Mouse (Mus musculus) forebrain, embryonic 10.5 days (tissue): Measurements from ENCODE around the gene Ildr2. TPM values are rescaled to one million over a fixed set of nuclear protein-coding genes. Genes with fewer than 3 reads are reported as not detected.

Experiments
- DNase-seq: peaks from one replicate; pipeline ENCODE4 v3.0.0-alpha.2; 2017; ENCODE audit warnings: low spot score; ENCODE audit errors: extremely low spot score
- H3K27ac ChIP-seq: fragments of 300-500 bp; sonication (generic); 2 replicates; pipeline ENCODE4 v1.5.1; 2016; ENCODE audit warnings: mild to moderate bottlenecking
- H3K27me3 ChIP-seq: fragments of 300-500 bp; sonication (generic); 2 replicates; pipeline ENCODE4 v1.6.1; 2016; ENCODE audit warnings: mild to moderate bottlenecking; ENCODE audit not compliant: poor library complexity, severe bottlenecking
- H3K36me3 ChIP-seq: fragments of 300-500 bp; sonication (generic); replicated peaks from 2 replicates; pipeline ENCODE4 v1.6.1; 2016; ENCODE audit warnings: mild to moderate bottlenecking, moderate library complexity
- H3K4me1 ChIP-seq: fragments of 300-500 bp; sonication (generic); 2 replicates; pipeline ENCODE4 v1.6.1; 2016
- H3K4me3 ChIP-seq: fragments of 300-500 bp; sonication (generic); 2 replicates; pipeline ENCODE4 v1.5.1; 2016; ENCODE audit warnings: mild to moderate bottlenecking, moderate library complexity
- H3K9me3 ChIP-seq: fragments of 300-500 bp; sonication (generic); 2 replicates; pipeline ENCODE4 v1.6.1; 2016; ENCODE audit warnings: mild to moderate bottlenecking, moderate library complexity
- WGBS: fragments of 180-500 bp; shearing (Covaris S2); methylation state at CpG from one replicate; pipeline ENCODE4 v1.1.7; 2016; 5-methylcytosine and 5-hydroxymethylcytosine counted together
- polyA plus RNA-seq: library from polyadenylated mRNA; unstranded; fragments of >200 nt; fragmentation: Nextera tagmentation; extraction: Ambion mirVana; gene quantifications from 2 replicates; pipeline ENCODE4 v1.2.1, GENCODE M21; 2016

Gene Ildr2
- polyA plus RNA-seq, 1 experiment from 2014 or later = 8.3 TPM

DNA sequence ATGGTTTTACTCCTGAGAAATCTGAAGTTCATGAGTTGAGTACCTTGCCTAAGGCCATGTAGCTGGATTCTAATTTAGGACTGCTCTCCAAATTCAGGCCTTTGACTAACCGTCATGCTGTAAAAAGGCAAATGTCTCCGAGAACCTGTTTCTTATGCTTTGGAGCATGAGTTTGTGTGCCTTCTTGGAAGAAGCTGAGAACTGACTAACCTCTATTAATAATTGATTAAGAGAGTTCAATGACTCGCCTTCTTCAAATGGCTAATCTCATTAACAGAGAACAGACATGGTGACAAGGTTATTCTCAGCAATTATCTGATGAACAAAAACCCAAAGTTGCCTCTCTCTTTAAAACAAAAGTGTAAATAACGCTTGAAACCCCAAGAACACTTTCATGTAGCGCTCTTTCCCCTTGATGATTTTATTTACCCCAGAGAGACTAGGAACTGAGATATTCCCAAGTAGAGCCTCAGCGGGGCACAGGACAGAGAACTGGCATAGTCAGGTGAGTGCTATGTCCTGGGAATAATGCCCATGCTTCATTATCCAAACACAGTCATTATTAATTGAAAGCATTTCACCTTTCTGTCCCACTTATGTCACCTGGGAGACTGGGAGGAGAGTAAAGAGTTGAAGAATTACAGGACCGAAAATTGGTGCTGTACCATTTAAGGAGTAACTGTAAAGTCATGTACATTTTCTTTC lies 12.2 kb downstream of the Ildr2 start:
- Histone ChIP-seq H3K9me3 (peaks cover 10% of the 10 kb centered on the region; the same call in 1 of the 2 replicates), H3K4me3 (no peak overlapping the region), H3K27ac (no peak overlapping the region), H3K4me1 (peaks cover 7% of the 10 kb centered on the region; the same call in 1 of the 2 replicates), H3K27me3 (no peaks in the 10 kb centered on the region), H3K36me3 (peaks cover 73% of the 10 kb centered on the region)
- 87% methylated on average over 7 of the region's 7 CpGs for WGBS
- no peak for DNase-seq

DNA sequence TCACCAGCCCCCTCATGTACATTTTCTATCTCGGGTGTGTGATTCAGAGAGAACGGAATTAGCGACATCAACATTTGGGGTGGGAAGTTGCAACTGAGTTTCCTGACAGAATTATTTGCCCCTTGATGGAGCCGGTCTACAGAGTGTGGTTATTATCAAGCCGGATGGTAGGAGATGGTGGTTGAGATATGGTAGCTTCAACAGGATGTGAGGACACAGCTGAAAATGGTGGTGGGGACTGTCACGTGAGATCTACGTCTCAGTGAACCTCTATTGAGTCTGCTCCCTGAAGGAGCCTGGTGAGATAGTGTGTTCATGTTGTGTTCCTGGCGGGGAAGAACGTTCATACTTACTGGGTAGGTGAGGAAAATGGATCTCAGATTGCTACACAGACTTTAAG lies 13.0 kb downstream of the Ildr2 start:
- Histone ChIP-seq H3K27ac (no peak overlapping the region), H3K4me3 (no peak overlapping the region), H3K4me1 (peaks cover 7% of the 10 kb centered on the region; the same call in 1 of the 2 replicates), H3K27me3 (no peaks in the 10 kb centered on the region), H3K9me3 (peaks cover 3% of the 10 kb centered on the region; the same call in 1 of the 2 replicates), H3K36me3 (peaks cover 73% of the 10 kb centered on the region)
- no peak for DNase-seq
- WGBS = 96% methylated on average over 9 of the region's 9 CpGs

DNA sequence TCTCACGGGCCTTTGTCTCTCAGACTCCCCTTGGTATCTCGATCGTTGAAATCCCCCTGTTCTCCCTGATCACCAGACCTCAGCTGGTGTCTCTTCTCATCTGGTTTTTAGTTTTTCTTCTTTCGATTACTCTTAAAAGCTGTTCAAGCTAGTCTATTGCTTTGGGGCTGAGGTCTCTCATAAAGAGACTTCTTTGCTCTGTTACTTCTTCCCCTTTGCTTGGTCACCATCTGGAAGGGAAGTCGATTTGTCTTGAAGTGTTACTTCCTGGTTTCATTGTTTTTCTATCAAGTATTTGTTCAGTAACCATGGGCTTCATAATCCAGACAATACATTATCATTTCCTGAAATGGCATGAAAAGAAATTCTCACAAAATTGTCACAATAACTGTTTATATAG lies 14.3 kb downstream of the Ildr2 start:
- Histone ChIP-seq H3K36me3 (peaks cover 78% of the 10 kb centered on the region), H3K27me3 (no peaks in the 10 kb centered on the region), H3K4me1 (peaks cover 7% of the 10 kb centered on the region; the same call in 1 of the 2 replicates), H3K27ac (no peak overlapping the region), H3K9me3 (no peaks in the 10 kb centered on the region; the same call in 1 of the 2 replicates), H3K4me3 (no peak overlapping the region)
- no peak for DNase-seq
- 93% methylated on average over 5 of the region's 5 CpGs for WGBS

DNA sequence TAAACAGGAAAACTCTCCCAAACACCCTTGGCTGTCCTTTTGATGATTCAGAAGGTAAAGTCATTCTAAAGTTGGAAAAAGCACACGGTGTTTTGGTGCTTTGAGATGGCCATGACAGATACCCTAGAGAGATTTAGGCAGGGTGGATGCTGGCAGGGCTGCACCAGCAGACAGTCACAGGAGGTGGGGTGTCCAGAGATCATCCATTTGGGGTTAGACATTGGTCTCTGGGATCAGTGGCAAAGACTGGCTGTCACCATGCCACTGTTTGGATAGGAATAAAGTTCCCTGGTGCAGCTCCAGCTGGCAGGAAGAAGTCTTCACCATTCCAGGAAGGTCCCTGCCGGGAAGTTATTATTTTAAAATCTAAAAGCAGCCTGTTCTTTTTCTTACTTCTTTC lies 24.8 kb downstream of the Ildr2 start:
- Histone ChIP-seq H3K27me3 (no peaks in the 10 kb centered on the region), H3K4me3 (peak overlapping the region; percentile 6; the same call in 1 of the 2 replicates), H3K9me3 (no peaks in the 10 kb centered on the region), H3K36me3 (peaks cover 14% of the 10 kb centered on the region), H3K4me1 (peaks cover 68% of the 10 kb centered on the region), H3K27ac (peak overlapping the region; percentile 92)
- WGBS = 34% methylated on average over 2 of the region's 2 CpGs
- DNase-seq = no peak

DNA sequence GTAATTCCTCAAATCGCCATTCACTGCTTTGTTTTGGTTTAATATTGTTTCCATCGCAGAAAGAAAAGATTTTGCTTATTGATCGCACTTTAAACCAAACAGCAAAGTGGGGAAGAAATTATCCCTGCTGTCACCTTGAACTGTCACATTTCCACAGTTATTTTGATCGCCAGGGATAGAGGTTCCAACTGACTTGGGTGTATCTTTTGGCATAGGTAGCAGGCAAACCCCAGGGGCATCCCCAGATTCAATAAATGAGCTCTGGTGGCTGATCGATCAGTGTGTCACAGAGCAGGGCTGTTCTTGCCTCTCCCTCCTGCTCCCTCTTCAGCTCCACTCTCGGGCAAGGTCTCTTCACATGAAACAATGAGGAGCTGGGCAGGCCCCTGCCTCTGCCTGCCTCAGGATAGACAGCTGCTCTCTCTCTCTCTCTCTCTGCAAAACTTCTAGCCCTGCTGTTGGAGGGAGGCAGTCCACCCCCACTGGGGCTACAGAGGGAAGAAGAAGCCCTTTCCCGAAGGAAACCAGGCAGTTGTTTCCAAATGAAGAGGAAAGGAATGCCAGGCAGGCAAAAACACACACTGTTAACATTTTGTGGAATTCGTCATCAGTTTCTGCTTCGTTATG lies 25.8 kb downstream of the Ildr2 start:
- 24% methylated on average over 9 of the region's 9 CpGs for WGBS
- Histone ChIP-seq H3K4me1 (peaks cover 77% of the 10 kb centered on the region), H3K36me3 (peaks cover 9% of the 10 kb centered on the region; the same call in 1 of the 2 replicates), H3K9me3 (no peaks in the 10 kb centered on the region), H3K4me3 (peak overlapping the region; percentile 37), H3K27me3 (no peaks in the 10 kb centered on the region), H3K27ac (peak overlapping the region; percentile 92)
- peak; percentile 40 for DNase-seq

DNA sequence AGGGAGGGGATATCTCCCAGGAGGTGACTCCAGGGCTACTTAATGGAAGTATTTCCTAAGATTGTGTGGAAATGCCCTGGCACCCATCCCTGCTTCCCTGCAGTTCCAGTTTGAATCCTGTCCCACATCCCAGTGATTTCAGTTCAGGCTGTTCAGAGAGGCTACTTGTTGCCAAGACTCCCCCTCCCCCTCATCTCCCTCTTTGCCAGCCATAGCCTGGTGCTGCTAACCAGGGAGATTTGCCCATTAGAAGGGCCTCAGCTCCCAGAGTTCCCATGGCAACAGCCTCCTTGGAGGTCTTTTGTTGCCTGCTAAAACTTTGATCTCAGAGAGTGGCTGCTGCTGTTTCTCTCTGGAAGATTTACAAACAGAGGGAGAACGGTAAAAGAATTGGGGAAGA lies 26.6 kb downstream of the Ildr2 start:
- DNase-seq = peak; percentile 88
- 0% methylated on average over 1 of the region's 1 CpGs for WGBS
- Histone ChIP-seq H3K4me3 (peak overlapping the region; percentile 37), H3K4me1 (peaks cover 86% of the 10 kb centered on the region), H3K27me3 (no peaks in the 10 kb centered on the region), H3K27ac (peak overlapping the region; percentile 92), H3K36me3 (peaks cover 11% of the 10 kb centered on the region), H3K9me3 (no peaks in the 10 kb centered on the region)

DNA sequence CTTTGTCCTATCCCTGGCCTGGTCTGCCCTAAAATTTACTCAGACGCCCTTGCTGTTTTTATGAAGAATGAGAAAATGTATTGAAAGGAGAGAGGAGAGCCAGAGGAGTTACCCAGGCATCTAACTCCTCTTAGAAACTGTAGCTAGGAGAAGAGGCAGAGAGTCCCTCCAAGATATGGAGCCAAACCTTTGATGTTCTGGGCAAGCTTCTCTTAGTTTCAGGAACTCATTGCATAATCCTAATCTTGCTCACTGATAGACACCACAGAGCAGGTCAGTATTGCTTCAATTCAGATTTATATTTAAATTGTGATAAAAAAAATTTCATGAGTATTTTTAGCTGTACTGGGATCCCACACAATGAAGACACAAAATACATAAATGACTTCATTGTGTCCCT lies 27.3 kb downstream of the Ildr2 start:
- 24% methylated on average over 1 of the region's 1 CpGs for WGBS
- Histone ChIP-seq H3K4me1 (peaks cover 93% of the 10 kb centered on the region), H3K36me3 (peaks cover 11% of the 10 kb centered on the region), H3K9me3 (no peaks in the 10 kb centered on the region), H3K27ac (peak overlapping the region; percentile 92), H3K27me3 (no peaks in the 10 kb centered on the region), H3K4me3 (peak overlapping the region; percentile 37)
- DNase-seq = no peak

DNA sequence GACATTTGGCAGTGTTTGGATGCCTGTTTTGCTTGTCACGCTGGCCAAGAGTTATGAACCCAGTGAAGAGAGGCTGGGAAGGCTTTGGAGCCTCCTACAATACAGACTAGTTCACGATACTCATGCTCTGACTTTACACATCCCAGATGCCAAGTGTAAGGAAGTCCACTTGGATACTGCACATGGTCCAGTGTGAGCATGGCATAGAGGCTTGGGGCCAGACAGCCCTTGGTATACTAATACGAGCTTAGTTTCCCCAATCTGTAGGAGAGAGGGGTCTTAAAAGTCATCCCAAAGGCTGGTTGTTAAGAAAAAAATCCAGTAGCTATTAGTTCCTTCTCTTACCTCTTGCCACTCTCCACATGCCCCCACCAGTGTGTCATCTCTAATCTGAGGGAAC lies 27.9 kb downstream of the Ildr2 start:
- H3K27me3 ChIP-seq = no peaks in the 10 kb centered on the region
- H3K27ac ChIP-seq = peak overlapping the region; percentile 92
- peak overlapping the region; percentile 12; the same call in 1 of the 2 replicates for H3K4me3 ChIP-seq
- WGBS = 23% methylated on average over 3 of the region's 3 CpGs
- H3K9me3 ChIP-seq = no peaks in the 10 kb centered on the region
- DNase-seq = no peak
- peaks cover 11% of the 10 kb centered on the region for H3K36me3 ChIP-seq
- peaks cover 99% of the 10 kb centered on the region for H3K4me1 ChIP-seq

DNA sequence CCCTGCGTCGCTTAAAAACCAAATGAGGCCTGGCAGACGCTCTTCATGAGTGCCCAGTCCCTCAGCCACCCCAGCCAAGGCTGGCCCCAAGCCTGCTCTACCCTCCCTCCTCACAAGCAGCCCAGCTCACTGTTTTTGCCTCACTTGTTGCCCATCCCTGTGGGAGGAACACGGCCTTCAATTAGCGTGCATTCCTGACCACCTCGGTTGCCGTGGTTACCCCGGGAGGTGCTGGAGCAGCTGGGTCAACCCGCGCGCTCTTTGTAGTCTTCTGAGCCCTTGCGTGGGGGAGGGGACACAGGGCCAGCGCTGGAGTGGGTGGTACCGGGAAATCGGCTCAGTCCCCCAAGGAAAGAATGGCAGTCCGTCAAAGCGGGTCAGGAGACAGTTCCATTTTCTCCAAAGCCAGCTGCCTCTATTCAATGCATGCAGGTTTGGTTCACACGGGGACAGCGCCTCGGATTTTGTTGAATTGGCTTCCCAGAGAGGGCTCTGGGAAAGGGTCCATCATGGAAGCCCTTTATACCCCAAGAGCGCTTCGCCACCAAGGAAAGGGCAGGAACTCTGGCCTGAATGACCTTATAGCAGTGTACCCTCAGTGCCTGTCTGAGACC lies 28.8 kb downstream of the Ildr2 start:
- peak; percentile 99 for DNase-seq
- WGBS = 1% methylated on average over 22 of the region's 22 CpGs
- H3K9me3 ChIP-seq = no peaks in the 10 kb centered on the region
- H3K27me3 ChIP-seq = no peaks in the 10 kb centered on the region
- H3K36me3 ChIP-seq = peaks cover 10% of the 10 kb centered on the region
- peak overlapping the region; percentile 92 for H3K27ac ChIP-seq
- peaks cover 98% of the 10 kb centered on the region for H3K4me1 ChIP-seq
- peak overlapping the region; percentile 12 for H3K4me3 ChIP-seq

DNA sequence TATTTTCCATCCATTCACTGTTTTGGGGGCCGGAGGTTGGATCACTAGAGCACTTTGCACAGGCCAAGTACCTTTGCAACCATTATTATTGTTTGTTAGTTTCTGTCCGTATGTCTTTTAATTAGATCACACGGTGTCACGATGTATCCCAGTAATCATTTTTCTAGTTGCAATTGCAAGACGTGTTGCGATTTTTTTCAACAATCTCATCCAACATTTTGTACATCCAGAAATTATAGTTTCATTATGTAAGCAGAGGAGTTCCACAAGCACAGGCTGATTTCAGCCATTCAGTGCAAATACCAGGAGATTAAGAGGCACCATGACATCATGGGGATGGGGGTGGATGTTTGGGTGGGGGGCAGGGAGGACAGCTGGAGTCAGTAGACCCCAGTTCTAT lies 29.5 kb downstream of the Ildr2 start:
- Histone ChIP-seq H3K27ac (peak overlapping the region; percentile 92), H3K9me3 (no peaks in the 10 kb centered on the region), H3K4me1 (peaks cover 90% of the 10 kb centered on the region), H3K36me3 (peaks cover 13% of the 10 kb centered on the region), H3K4me3 (peak overlapping the region; percentile 12; the same call in 1 of the 2 replicates), H3K27me3 (no peaks in the 10 kb centered on the region)
- DNase-seq = peak; percentile 26
- WGBS = 60% methylated on average over 6 of the region's 6 CpGs

DNA sequence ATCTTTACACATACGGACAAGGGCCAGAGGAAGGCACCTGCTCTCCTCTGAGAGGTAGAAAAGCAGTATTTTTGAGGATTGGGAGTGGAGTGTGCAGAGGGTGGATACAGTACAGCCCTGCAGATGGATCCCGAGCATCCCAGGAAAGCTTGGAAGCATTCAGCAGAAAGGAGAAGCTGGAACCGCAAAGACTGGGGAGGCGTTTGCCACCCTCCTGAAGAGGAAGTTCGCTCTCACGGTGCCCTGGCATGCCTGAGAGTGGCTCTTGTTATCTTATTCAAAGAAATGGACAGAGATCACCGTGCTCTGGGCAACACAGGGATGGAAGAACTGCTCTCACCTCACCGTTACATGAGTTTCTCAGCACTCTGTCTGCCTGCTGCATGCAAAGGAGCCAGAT lies 30.5 kb downstream of the Ildr2 start:
- 74% methylated on average over 8 of the region's 8 CpGs for WGBS

DNA sequence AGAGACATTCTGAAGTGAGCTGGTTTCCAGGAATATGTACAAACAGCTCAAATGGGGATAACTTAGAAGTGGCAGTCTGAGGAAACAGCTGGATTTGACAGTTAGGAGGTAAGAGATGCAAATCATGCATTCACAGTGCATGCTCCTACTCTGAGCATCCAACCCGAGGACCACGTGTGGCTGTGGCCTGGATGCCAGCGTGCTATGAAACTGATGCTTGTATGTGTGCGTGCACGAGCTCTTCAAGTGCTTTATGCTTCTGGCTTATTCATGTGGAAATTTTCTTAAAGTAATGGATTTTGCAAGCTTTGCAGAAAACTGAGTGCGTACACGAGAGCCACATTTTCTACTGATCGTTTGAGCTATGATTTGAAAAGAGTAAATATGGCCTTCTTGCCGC lies 32.3 kb downstream of the Ildr2 start:
- WGBS = 79% methylated on average over 9 of the region's 9 CpGs
- no peaks in the 10 kb centered on the region for H3K9me3 ChIP-seq
- no peak overlapping the region for H3K4me3 ChIP-seq
- peak overlapping the region; percentile 74 for H3K27ac ChIP-seq
- peaks cover 26% of the 10 kb centered on the region for H3K36me3 ChIP-seq
- H3K4me1 ChIP-seq = peaks cover 66% of the 10 kb centered on the region
- no peaks in the 10 kb centered on the region for H3K27me3 ChIP-seq
- no peak for DNase-seq

More for the DNA sequence above, 30.5 kb downstream of the Ildr2 start:
- H3K27ac ChIP-seq = peak overlapping the region; percentile 92
- H3K27me3 ChIP-seq = no peaks in the 10 kb centered on the region
- peaks cover 20% of the 10 kb centered on the region for H3K36me3 ChIP-seq
- H3K4me1 ChIP-seq = peaks cover 81% of the 10 kb centered on the region
- H3K9me3 ChIP-seq = no peaks in the 10 kb centered on the region
- no peak for DNase-seq
- H3K4me3 ChIP-seq = no peak overlapping the region

DNA sequence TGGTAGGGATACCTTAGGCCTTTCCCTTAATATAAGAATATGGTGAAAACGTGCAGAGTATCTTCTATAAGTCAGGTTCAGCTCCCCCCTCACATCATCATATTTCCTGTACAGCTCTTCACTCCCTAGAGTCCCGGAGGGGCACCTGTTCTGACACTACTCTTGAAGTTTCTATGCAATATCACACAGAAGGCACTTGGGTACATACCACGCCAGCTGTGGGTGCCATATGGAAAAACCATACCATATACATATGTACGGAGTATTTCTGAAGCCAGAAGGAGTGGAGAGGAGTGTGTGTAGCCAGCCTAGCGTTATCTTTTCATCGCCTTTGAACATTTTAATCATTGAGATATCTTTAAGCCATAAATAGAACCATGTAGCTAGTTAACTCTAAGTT lies 36.6 kb downstream of the Ildr2 start:
- peaks cover 43% of the 10 kb centered on the region for H3K36me3 ChIP-seq
- H3K4me1 ChIP-seq = peaks cover 23% of the 10 kb centered on the region
- H3K9me3 ChIP-seq = no peaks in the 10 kb centered on the region
- no peak overlapping the region for H3K27ac ChIP-seq
- H3K4me3 ChIP-seq = no peak overlapping the region
- DNase-seq = no peak
- no peaks in the 10 kb centered on the region for H3K27me3 ChIP-seq
- 93% methylated on average over 6 of the region's 6 CpGs for WGBS
